Mouse (Mus musculus): ENCODE measurements at regions not wholly inside any gene's neighbourhood (a gene's known extent, or its start where the extent isn't known, plus 50 kb on each side); places are given as distances from the start of the nearest gene placed in this dataset.
A peak's percentile ranks its signal among the peaks of the same experiment; 100 is the strongest.

DNA sequence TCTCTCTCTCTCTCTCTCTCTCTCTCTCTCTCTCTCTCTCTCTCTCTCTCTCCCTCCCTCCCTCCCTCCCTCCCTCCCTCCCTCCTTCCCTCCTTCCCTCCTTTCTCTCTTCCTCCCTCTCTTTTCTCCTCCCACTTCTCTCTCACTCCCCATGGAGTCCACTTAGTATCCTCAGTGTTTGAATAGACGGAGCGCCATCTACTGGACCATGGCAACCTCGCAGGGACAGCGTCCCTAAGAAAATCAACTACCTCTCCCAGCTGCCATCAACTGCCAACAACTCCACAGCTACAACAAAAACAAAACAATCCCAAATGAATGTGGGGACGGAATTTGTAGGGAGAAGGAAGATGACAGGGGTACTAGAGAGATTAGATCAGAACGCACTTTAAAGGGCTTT lies 69.5 kb upstream of the Gls start:
- DNase-seq: peak; percentile 73

DNA sequence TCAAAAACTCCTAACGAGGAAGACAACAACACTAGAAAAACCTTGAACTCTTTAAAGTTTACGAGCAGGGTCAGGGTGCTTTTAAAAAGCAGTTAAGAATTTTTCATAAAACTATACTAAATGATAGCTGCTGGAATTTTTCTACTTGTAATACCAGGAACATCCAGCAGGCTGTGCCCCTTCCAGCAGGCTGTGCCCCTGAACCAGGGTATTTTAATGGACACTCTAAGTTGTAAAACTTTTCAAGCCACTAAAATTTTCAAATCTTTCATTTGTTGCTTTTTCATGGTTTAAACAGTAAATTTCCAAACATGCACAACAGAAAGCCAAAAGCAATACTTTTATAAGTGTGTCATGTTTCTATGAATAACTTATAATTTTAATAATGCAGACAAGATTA lies 68.2 kb upstream of the Gls start:
- DNase-seq: no peak

DNA sequence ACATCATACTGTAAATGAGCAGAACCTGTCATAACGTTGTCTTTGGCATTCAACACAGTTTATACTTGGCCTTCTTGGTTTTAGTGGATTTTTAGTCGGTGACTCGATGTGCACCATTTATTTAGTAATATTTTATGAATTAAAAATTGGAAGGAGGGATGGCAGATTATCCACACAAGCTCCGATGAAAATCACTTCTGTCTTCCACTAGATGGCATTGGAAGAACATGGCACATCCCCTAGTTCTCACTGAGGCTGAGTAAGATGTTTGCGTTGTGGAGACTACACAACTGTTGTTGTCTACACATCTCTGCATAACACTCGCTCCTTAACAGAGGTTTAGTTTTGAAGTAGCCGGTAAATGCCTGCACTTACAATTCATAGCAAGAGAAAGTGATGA lies 66.5 kb upstream of the Gls start:
- no peak for DNase-seq

- no peak for DNase-seq
These were observed 65.3 kb upstream of the Gls start for GRCm38 (mm10) chr1:52298336-52298735.

GRCm38 (mm10) chr1:52296178-52296577 lies 63.1 kb upstream of the Gls start:
- no peak for DNase-seq

DNA sequence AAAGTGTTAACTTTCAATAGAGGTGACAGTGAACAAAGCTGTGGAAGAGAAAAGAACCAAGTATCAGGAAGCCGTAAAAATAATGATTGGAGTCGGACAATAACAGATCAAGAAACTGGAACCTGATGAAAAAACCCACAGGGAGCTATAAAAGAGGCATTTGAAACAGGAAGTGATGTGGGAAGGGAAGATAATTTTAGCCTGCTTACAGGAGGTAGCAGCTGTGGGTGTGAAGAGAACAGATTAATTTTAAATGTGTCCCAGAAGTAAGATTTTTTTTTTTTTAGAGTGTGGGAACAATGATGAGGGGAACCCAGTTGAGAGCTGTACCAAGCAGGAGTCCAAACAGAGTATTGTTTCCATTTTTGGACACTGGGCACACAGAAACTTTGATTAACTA lies 61.5 kb upstream of the Gls start:
- no peak for DNase-seq

DNA sequence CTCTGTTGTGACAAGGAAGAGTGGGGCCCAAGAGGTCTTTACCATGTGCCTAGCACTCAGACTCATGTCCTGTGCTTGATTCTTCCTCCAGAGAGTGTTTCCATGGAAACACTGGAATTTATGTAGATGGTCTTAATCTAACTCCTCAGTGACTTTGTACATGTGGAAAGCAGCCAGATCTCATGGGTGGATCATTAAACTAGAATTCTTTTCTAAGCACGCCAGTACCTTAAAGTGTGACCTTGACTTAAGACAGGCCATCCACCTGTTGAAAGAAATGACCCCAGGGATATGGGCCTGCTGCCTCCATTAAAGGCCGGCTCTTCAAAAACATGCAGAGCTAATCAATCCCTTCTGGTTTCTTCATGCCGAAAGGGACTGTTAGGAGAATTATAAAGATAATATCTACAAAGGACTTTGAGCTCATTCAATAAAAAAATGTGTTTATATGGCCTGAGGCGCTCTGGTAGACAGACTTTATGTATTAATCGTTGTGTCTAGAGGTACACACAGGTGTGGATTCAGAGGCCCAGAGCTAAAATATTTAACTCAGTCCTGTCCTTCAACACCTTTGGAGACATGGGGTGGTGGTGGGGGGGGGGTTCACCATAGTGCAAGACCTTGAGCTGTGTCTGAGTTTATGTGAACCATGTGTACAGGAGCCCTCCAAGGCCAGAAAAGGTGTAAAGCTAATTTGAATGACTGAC lies 60.5 kb upstream of the Gls start:
- DNase-seq: no peak

All from gastrocnemius, postnatal 10 days (tissue).